Mouse (Mus musculus) neural tube, embryonic 10.5 days (tissue): Measurements from ENCODE around the gene H2-M10.3.
"Not testable (repeated sequence)": the region's sequence is repeated elsewhere in the genome, so short reads cannot be mapped to it uniquely, and the experiment has no call there.

Experiments used
- DNase-seq: peaks from one replicate; pipeline ENCODE4 v3.0.0-alpha.2; 2017; ENCODE audit warnings: low spot score; ENCODE audit errors: extremely low spot score

H2-M10.3 gene

DNA sequence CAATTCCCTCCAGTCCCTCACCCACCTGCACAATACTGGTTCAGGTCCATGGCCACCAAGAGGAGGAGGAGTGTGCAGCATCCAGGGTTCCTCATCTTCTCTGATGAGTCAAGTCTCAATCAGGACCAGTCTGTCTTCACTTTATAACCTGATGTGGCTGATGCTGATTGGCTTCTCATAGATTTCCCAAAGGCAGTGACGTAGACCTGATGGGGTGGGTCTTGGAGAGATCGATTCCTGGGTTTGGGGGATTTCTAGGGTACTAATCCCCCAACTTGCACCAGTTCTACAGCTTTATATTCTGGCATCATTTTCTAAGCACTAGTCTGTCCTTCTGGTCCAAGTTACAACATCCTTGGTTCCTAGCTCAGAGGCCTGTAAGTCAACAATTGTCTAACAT, at the start of gene H2-M10.3:
Gene H2-M10.3, minus strand, starts transcription at position 101 of the 400 bp plus-strand sequence.
- not testable (repeated sequence) for DNase-seq

DNA sequence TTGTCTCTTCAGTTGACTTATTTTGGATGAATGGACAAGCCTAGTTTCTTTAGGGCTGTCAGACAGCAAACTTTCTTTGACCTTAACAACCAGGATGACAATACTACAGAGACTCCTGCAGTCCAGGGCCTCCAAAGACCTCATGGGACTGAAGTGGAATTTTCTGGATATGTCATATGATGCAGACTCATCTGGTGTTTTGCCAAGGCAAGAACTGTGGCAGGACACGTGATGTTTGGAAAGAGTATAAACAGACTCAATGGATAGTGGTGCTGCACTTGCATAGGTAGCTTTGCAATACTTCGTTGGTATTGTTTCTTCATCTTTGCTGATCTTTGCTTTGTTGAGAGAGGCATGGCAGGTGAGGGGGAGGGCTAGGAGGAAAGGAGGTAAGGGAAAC, 49.2 kb upstream of the H2-M10.3 start:
- DNase-seq, result no peak

- DNase-seq, result no peak
Measured at GRCm38 (mm10) chr17:36415407-36415806, 47.2 kb upstream of the H2-M10.3 start.

DNA sequence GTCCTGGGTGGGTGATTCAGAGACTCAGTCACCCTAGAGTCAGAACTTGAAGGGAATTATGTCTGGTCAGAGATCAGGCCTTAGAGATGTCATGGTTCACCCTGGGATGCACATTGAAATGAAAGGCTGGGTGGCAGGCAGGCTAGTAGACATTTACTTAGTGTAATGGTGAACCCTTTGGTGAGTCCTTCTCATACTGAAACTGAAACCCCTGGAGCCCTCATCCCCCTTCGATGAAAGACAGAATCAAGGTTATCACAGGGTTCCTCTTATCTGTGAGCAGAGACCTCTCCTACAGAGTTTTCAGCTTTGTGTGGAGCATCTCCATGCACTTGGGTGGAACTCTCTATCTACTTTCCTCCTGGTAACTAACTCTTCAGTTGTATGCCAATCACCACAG, 46.1 kb upstream of the H2-M10.3 start:
- no peak for DNase-seq

GRCm38 (mm10) chr17:36389907-36390306, 21.7 kb upstream of the H2-M10.3 start:
- no peak for DNase-seq

GRCm38 (mm10) chr17:36362404-36362803, 5.8 kb downstream of the H2-M10.3 start:
- DNase-seq, result not testable (repeated sequence)

DNA sequence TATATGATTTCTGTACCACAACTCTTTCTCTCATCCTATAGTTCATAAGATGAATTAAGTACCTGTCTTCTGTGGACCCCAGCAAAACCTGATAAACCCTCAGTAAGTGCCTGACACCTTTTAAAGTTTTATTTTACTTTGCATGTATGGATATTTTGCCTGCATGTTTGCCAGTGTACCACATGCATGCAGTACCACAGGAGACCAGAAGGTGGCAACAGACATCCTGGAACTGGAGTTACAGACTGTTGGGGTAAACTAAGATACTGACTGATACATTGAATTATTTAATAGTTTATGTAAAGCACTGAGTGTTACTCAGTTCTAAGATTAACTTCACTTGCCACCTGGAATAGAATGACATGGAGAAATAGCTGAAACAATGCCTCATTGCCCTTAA, 10.7 kb downstream of the H2-M10.3 start:
- peak; percentile 33 for DNase-seq

GRCm38 (mm10) chr17:36355763-36356162, 12.5 kb downstream of the H2-M10.3 start:
- DNase-seq, result no peak

DNA sequence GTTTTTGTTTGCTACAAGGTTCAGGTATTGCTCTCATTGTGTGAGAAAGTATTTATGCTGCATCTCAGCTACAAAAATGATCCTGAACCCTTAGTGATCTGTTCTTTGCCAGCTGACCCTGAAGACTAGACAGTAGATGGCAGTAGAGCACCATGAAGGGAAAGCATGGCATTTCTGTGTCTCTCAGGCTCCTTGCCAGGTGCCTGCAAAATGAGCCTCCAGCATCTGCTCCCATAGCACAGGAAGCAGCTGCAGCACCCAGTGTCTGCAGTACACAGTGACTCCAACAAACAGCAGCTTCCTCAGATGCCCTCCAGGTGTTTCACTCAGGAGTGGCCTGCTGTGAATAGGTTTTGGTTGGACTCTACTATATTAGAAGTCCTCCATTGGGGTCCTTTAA, 12.9 kb downstream of the H2-M10.3 start:
- peak; percentile 33 for DNase-seq

DNA sequence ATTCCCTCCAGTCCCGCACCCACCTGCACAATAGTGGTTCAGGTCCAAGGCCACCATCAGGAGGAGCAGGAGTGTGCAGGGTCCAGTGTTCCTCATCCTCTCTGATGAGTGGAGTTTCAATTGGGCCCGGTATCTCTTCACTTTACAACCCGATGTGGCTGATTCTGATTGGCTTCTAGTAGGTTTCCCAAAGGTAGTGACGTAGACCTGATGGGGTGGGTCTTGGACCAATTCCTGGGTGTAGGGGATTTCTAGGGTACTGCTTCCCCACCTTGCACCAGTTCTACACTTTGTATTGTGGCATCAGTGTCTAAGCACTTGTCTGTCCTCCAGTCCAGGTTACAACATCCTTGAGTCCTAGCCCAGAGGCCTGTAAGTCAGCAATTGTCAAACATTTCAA, 42.2 kb downstream of the H2-M10.3 start, which contains the start of gene H2-M10.1:
Gene H2-M10.1, minus strand, starts transcription at position 101 of the 400 bp plus-strand sequence.
- no peak for DNase-seq

- DNase-seq, result no peak
Measured at GRCm38 (mm10) chr17:36315689-36316253, 52.4 kb downstream of the H2-M10.3 start.

DNA sequence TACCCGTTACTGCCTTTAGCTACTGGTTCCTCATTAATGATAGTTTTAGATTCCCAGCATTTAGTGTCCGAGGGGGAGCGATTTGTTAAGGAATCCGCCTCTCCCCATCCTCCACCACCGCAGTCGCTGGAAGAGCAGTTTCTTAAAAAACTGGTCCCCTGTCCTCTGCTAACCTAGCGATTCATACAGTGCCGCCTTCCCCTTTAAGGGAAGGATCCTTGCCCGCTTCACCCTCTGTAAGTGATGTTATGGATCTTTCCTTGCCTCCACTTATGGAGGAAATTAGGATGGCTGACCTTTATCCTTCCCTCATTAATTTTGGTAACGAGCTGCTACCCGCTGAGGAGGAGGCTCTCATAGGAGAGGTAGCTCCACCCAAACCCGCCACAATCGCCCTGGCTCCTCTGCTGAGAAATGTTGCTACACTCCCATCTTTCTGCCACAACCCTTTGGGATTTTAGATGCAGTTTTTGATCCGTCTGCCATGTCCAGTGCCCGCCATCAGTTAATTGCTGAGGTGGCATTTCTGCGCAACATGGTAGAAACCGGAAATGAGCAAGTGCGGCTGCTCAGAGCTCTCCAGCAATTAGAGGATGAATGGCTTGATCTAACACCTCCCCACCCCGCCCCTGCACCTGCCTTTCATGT, 53.1 kb downstream of the H2-M10.3 start:
- peak; percentile 55 for DNase-seq
